Mouse (Mus musculus): Measurements from ENCODE around the gene Ptpn13. TPM values are rescaled to one million over a fixed set of nuclear protein-coding genes. Genes with fewer than 3 reads are reported as not detected.
A peak's percentile ranks its signal among the peaks of the same experiment; 100 is the strongest.

Gene Ptpn13
- polyA plus RNA-seq, 1 experiment from 2014 or later = 16.4 TPM

DNA sequence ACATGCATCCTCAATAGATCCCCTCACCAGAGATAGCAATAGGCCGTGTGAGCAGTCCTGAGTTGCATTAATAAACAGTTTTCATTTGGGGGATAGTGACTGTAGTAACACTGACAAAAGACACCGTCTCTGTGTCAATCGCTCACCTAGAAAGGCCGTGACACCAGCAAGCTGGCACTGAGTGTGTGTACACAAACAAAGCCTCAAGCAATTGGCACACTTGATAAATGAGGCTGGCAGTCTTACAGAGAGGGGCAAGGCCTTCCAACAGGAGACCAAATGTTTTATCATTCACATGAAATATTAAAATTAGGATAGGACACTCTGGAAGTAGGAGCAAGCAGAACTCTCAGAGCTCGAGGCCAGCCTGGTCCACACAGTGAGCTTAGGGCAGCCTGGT lies 197.3 kb downstream of the Ptpn13 start:
- no peaks in the 10 kb centered on the region for H3K36me3 ChIP-seq
- H3K4me3 ChIP-seq = no peak overlapping the region
- H3K27me3 ChIP-seq (ENCODE audit: insufficient read depth, poor library complexity, severe bottlenecking) = no peaks in the 10 kb centered on the region
- WGBS = 83% methylated on average over 5 of the region's 5 CpGs
- no peak for DNase-seq (ENCODE audit: low spot score)
- H3K9me3 ChIP-seq = no peaks in the 10 kb centered on the region
- H3K4me1 ChIP-seq = peaks cover 14% of the 10 kb centered on the region
- H3K27ac ChIP-seq = no peak overlapping the region

DNA sequence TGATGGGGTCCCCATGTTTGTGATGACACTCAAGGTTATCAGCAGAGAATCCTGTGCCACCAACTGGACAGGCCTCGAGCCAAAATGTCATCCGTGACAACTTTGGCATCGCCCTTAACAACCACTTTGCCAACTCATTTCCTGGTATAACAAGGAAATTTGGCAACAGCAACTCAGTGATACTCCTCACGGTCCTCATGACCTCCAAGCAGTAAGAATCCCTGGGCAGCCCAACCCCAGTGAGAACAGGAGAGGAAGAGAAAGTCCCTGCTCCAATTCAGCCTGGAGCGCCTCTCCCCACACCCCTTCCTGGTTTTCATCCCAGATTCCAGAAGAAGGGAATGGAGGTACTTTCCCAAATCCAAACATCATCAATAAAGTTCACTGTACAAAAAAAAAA lies 199.8 kb downstream of the Ptpn13 start:
- peak; percentile 47 for DNase-seq (ENCODE audit: low spot score)
- Histone ChIP-seq H3K4me3 (no peak overlapping the region), H3K4me1 (peaks cover 36% of the 10 kb centered on the region), H3K27ac (no peak overlapping the region), H3K36me3 (no peaks in the 10 kb centered on the region), H3K9me3 (no peaks in the 10 kb centered on the region), H3K27me3 (ENCODE audit: insufficient read depth, poor library complexity, severe bottlenecking) (no peaks in the 10 kb centered on the region)
- WGBS = 90% methylated on average over 5 of the region's 5 CpGs

DNA sequence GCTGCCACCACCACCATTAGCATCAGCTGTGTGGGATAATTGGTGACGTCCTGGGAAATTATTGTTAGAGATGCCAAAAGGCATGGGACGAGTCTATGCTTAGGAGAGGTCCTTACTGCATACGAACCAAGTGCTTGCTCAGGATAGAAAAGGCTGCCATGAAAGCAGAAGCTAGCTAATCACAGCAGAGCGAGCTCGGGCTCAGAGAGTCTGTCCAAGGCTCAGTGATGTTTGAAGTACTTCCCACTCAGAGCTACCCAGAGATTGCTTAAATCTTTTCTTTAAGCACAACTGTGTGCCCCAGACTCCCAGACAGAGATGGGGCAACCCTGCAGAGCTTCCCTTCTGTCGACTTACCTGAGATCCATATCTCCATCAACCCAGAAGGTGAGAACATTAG lies 203.5 kb downstream of the Ptpn13 start:
- Histone ChIP-seq H3K9me3 (no peaks in the 10 kb centered on the region), H3K4me1 (peaks cover 35% of the 10 kb centered on the region), H3K27ac (no peak overlapping the region), H3K4me3 (no peak overlapping the region), H3K27me3 (ENCODE audit: insufficient read depth, poor library complexity, severe bottlenecking) (no peaks in the 10 kb centered on the region), H3K36me3 (no peaks in the 10 kb centered on the region)
- DNase-seq (ENCODE audit: low spot score) = peak; percentile 71
- 70% methylated on average over 6 of the region's 6 CpGs for WGBS

DNA sequence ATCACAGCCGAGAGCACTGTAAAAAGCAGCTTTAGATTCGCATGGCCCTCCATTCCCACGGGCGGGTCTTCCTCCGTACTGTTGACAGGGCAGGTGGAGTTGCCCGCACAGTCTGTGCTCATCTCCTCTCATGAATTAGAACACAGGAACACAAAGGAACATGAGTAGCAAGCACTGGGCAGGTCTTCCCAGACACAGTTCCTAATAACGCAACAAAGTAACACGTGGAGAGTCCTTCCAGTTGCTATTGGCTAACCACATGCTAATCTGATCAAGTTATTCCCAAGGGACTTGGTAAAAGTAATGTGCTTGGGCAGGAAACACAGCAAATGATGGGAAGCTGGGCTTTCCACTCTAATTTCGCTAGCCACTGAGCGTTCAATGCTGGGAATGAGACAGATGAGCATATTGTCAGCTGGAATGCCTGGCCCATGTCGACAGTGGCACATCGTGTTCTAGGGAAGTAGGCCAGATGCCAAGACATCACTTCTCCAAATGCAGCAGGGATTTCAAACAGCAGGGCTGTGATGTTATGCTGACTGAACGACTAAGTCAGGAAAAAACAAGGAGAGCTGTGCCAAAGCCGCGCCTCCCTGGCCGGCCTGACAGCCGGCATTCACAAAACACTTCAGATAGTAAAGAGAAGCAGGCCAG lies 204.2 kb downstream of the Ptpn13 start, which contains the start of gene Slc10a6:
Gene Slc10a6 (minus strand): TSS at position 293 of the 654 bp plus-strand sequence.
- 41% methylated on average over 17 of the region's 17 CpGs for WGBS
- H3K27ac ChIP-seq = 0 out of 2 replicates have a peak within 1 kb of the TSS, but pooled peaks have one; percentile 3

DNA sequence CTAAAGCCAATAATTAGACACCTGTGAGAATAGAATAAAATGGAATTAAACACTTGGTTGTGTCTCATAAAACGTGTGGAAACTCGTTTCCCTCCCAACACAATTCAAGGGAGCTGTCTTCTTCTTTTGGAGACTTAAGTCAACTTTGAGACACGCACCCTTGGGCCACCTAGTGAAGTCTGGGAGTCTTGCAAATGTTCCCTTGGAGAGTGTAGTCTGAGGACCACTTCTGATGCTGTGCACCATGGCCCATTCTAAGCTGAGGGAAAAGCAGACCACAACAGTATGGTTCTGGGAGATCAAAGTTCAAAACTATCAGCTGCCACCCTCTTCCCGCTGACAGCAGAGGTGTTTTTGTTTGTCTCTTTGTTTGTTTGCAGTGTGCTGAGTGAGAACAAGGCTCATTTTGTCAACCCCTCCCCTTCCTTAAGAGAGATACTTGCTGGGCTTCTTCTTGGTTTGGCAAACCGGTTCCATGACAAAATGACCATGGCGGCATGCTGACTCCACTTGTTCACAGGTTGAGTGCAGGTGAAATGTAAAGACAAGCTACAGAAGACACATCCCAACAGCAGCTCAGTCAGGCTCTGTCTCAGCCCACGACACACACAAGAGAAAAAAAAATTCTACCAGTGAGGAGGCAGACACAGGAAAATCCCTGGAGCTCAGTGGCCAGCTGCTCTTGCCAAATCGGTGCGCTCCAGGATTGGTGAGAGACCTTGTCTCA lies 205.0 kb downstream of the Ptpn13 start:
- no peak overlapping the region for H3K4me3 ChIP-seq
- no peaks in the 10 kb centered on the region for H3K27me3 ChIP-seq (ENCODE audit: insufficient read depth, poor library complexity, severe bottlenecking)
- H3K9me3 ChIP-seq = no peaks in the 10 kb centered on the region
- no peak overlapping the region for H3K27ac ChIP-seq
- peaks cover 33% of the 10 kb centered on the region for H3K4me1 ChIP-seq
- H3K36me3 ChIP-seq = no peaks in the 10 kb centered on the region
- peak; percentile 55 for DNase-seq (ENCODE audit: low spot score)
- WGBS = 62% methylated on average over 9 of the region's 9 CpGs

More for the DNA sequence above, 204.2 kb downstream of the Ptpn13 start, which contains the start of gene Slc10a6:
- Histone ChIP-seq H3K4me3 (no peak within 1 kb of the TSS), H3K36me3 (no peaks in the 10 kb centered on the region), H3K4me1 (peaks cover 33% of the 10 kb centered on the region), H3K27me3 (ENCODE audit: insufficient read depth, poor library complexity, severe bottlenecking) (no peaks in the 10 kb centered on the region), H3K9me3 (no peaks in the 10 kb centered on the region)
- DNase-seq (ENCODE audit: low spot score) = peak; percentile 83

DNA sequence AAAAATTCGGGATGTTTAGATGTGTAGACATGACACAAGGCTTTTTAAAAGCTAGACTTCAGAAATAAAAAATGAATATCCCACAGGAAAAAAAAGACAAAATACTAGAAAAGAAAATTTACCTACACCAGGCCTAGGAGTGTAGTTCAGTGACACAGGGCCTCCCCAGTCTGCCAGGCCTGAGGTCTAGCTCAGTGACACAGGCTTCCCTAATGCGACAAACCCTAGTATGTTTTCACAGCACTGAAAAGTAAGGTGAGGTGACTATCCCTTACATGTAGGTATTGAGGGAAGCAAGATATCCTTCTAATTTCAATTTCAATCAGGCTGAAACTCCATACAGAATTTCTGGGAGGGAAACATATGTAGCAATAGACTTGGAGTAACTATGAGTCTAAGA lies 212.2 kb downstream of the Ptpn13 start:
- no peaks in the 10 kb centered on the region for H3K27me3 ChIP-seq (ENCODE audit: insufficient read depth, poor library complexity, severe bottlenecking)
- no peaks in the 10 kb centered on the region for H3K9me3 ChIP-seq
- no peak overlapping the region for H3K4me3 ChIP-seq
- no peaks in the 10 kb centered on the region for H3K4me1 ChIP-seq
- DNase-seq (ENCODE audit: low spot score) = peak; percentile 53
- WGBS = 76% methylated on average over 2 of the region's 2 CpGs
- H3K36me3 ChIP-seq = no peaks in the 10 kb centered on the region
- no peak overlapping the region for H3K27ac ChIP-seq

DNA sequence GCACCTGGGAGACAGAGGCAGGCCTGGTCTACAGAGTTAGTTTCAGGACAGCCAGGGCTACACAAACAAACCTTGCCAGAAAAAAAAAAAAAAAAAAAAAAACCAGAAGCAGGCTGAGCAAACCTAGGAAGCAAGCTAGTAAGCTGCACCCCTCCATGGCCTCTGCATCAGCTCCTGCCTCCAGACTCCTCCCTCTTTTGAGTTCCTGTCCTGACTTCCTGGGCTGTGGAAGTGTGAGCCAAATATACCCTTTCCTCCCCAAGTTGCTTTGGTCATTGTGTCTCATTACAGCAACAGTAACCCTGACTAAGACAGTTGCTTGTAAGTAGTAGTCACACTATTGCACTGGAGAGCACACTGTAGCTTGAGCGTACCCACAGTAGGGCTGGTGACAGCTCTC lies 219.2 kb downstream of the Ptpn13 start:
- no peak overlapping the region for H3K4me3 ChIP-seq
- H3K9me3 ChIP-seq = no peaks in the 10 kb centered on the region
- 86% methylated on average over 1 of the region's 1 CpGs for WGBS
- no peaks in the 10 kb centered on the region for H3K4me1 ChIP-seq
- H3K27ac ChIP-seq = no peak overlapping the region
- no peak for DNase-seq (ENCODE audit: low spot score)
- H3K36me3 ChIP-seq = no peaks in the 10 kb centered on the region
- no peaks in the 10 kb centered on the region for H3K27me3 ChIP-seq (ENCODE audit: insufficient read depth, poor library complexity, severe bottlenecking)

DNA sequence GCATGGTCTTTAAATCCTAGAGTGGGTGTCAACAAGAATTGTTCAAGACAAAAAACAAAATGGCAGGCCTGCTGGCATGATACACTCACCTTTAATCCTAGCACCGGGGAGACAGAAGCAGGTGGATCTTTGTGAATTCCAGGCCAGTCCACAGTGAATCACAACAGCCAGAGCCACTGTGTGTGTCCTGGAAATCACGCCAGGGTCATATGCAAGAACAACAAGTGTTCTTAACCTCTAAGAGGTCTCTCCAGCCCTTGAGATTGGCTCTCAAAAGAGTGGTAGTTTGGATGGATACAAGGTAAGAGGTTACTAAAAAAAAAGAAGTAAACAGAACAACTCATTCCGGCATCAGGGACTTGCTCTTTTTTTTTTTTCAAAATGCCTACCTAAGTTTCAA lies 222.3 kb downstream of the Ptpn13 start:
- Histone ChIP-seq H3K27me3 (ENCODE audit: insufficient read depth, poor library complexity, severe bottlenecking) (no peaks in the 10 kb centered on the region), H3K9me3 (no peaks in the 10 kb centered on the region), H3K27ac (no peak overlapping the region), H3K36me3 (no peaks in the 10 kb centered on the region), H3K4me3 (no peak overlapping the region), H3K4me1 (no peaks in the 10 kb centered on the region)
- 77% methylated on average over 3 of the region's 3 CpGs for WGBS
- DNase-seq (ENCODE audit: low spot score) = no peak

Other genes with a start within 250 kb of the Ptpn13 start
- gene Mapk10, start 213.9 kb upstream of the Ptpn13 start, polyA plus RNA-seq (2016; fragmentation: Nextera tagmentation; extraction: Ambion mirVana) = 0.10 and 0.29 TPM in 2 replicates
- gene Slc10a6, start 204.2 kb downstream of the Ptpn13 start, polyA plus RNA-seq (2016; fragmentation: Nextera tagmentation; extraction: Ambion mirVana) = 0.11 and 0.17 TPM in 2 replicates
- gene 1700016H13Rik, start 230.8 kb downstream of the Ptpn13 start, polyA plus RNA-seq (2016; fragmentation: Nextera tagmentation; extraction: Ambion mirVana) = 0.42 TPM in 1 of 2 replicates, not detected in the other

All from heart, embryonic 10.5 days (tissue).